In the genomic region with DNA sequence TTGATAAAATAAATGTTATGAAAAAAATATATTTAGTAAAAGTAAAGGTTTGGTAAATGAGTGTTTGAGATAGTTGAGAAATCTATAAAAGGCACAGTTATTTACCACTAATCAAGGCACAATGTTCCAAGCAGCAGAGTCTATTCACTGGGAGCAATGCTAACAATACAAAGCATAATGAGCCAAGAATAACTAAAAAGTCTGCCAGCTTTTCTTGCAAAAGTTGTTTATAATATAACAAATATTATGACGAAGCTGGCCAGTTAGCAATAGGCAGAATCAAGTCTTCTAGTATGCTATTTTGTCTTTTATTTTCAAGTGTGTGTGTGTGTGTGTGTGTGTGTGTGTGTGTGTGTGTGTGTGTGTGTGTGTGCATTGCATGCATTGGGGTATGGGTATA, we compare ENCODE assay signal across 14 mouse cellular contexts.
"Had no signal": no experiment of that assay in that cellular context is flagged by ENCODE, and none has a peak within 500 bp of the region (broad histone marks: within the 10 kb centered on the region; RNA-seq: fewer than 3 reads in every experiment).

No protein-coding gene starts in this region.

- H3K27ac ChIP-seq: liver, embryonic 12.5 days; liver, embryonic 14.5 days; macrophage; midbrain, embryonic 13.5 days; midbrain, embryonic 15.5 days; neural tube, embryonic 12.5 days; stomach, embryonic 15.5 days; stomach, postnatal 0 days had no signal

- H3K36me3 ChIP-seq: liver, embryonic 12.5 days; midbrain, embryonic 13.5 days; midbrain, embryonic 15.5 days; neural tube, embryonic 12.5 days; stomach, embryonic 15.5 days had no signal

- ATAC-seq: liver, embryonic 12.5 days; midbrain, embryonic 13.5 days; midbrain, embryonic 15.5 days had no signal

- H3K4me3 ChIP-seq: liver, embryonic 12.5 days; megakaryocyte, embryonic 14.5 days; midbrain, embryonic 13.5 days; midbrain, embryonic 15.5 days; neural tube, embryonic 12.5 days; stomach, embryonic 15.5 days had no signal

- H3K4me2 ChIP-seq: liver, embryonic 12.5 days; midbrain, embryonic 11.5 days; midbrain, embryonic 13.5 days; midbrain, embryonic 15.5 days; neural tube, embryonic 12.5 days; stomach, embryonic 15.5 days had no signal

- H3K4me1 ChIP-seq: liver, embryonic 12.5 days; megakaryocyte, embryonic 14.5 days; midbrain, embryonic 13.5 days; midbrain, embryonic 15.5 days; neural tube, embryonic 12.5 days; stomach, embryonic 15.5 days had no signal

- DNase-seq: right cerebral cortex, postnatal 14 days; thymus, adult 2 months; thymus, postnatal 25 days; thymus, postnatal 4 days had no signal

- H3K9ac ChIP-seq: liver, embryonic 12.5 days; liver, embryonic 14.5 days; midbrain, embryonic 13.5 days; midbrain, embryonic 15.5 days; neural tube, embryonic 12.5 days; stomach, embryonic 15.5 days had no signal

- H3K27me3 ChIP-seq: liver, embryonic 12.5 days; megakaryocyte, embryonic 14.5 days; midbrain, embryonic 13.5 days; midbrain, embryonic 15.5 days; neural tube, embryonic 12.5 days; stomach, embryonic 15.5 days had no signal

- H3K9me3 ChIP-seq: midbrain, embryonic 13.5 days; midbrain, embryonic 15.5 days; neural tube, embryonic 12.5 days; stomach, embryonic 15.5 days had no signal
